Mouse (Mus musculus) liver, embryonic 14.5 days (tissue): ENCODE data around the gene Polr1d.

Experiments used
- CTCF ChIP-seq: IDR thresholded peaks from 2 replicates; pipeline ENCODE4 v1.5.1; 2016; ENCODE audit warnings: antibody characterized with exemption, low read depth, control low read depth
- EP300 ChIP-seq: IDR thresholded peaks from 2 replicates; pipeline ENCODE4 v1.6.1; 2016; ENCODE audit warnings: antibody characterized with exemption, low read depth

- TF ChIP-seq EP300 = no peak
- no peak for TF ChIP-seq CTCF
Observed at GRCm38 (mm10) chr5:147036661-147037060, 40.2 kb upstream of the Polr1d start.
